Mouse (Mus musculus) hindbrain, embryonic 15.5 days (tissue): ENCODE measurements around the gene Trpc6. TPM values are rescaled to one million over a fixed set of nuclear protein-coding genes. Genes with fewer than 3 reads are reported as not detected.

ENCODE experiments used
- ATAC-seq: fragments of 200-750 bp; cut with Nextera tagmentation; 2 replicates; pipeline ENCODE4 v1.8.0; 2017; ENCODE audit warnings: low read depth, moderate number of reproducible peaks, moderate TSS enrichment; ENCODE audit not compliant: low FRiP score
- H3K27ac ChIP-seq: fragments of 300-500 bp; sonication (generic); replicated peaks from 2 replicates; pipeline ENCODE4 v1.5.1; 2015; ENCODE audit warnings: mild to moderate bottlenecking, inconsistent platforms
- H3K27me3 ChIP-seq: fragments of 300-500 bp; sonication (generic); 2 replicates; pipeline ENCODE4 v1.6.1; 2015; ENCODE audit warnings: control low read depth, inconsistent platforms
- H3K36me3 ChIP-seq: fragments of 300-500 bp; sonication (generic); 2 replicates; pipeline ENCODE4 v1.6.1; 2015; ENCODE audit warnings: control low read depth, inconsistent platforms
- H3K4me1 ChIP-seq: fragments of 300-500 bp; sonication (generic); replicated peaks from 2 replicates; pipeline ENCODE4 v1.6.1; 2015; ENCODE audit warnings: control low read depth, inconsistent platforms
- H3K4me2 ChIP-seq: fragments of 300-500 bp; sonication (generic); 2 replicates; pipeline ENCODE4 v1.6.1; 2015; ENCODE audit warnings: moderate library complexity, mild to moderate bottlenecking, inconsistent platforms
- H3K4me3 ChIP-seq: fragments of 300-500 bp; sonication (generic); 2 replicates; pipeline ENCODE4 v1.5.1; 2015; ENCODE audit warnings: mild to moderate bottlenecking, inconsistent platforms
- H3K9ac ChIP-seq: fragments of 300-500 bp; sonication (generic); 2 replicates; pipeline ENCODE4 v1.6.1; 2015; ENCODE audit warnings: inconsistent platforms
- H3K9me3 ChIP-seq: fragments of 300-500 bp; sonication (generic); 2 replicates; pipeline ENCODE4 v1.6.1; 2016; ENCODE audit warnings: control low read depth, inconsistent platforms
- WGBS: fragments of 180-500 bp; shearing (Covaris S2); methylation state at CpG from one replicate; pipeline ENCODE4 v1.1.7; 2015; 5-methylcytosine and 5-hydroxymethylcytosine counted together
- polyA plus RNA-seq: library from polyadenylated mRNA; unstranded; fragments of >200 nt; fragmentation: Nextera tagmentation; extraction: Ambion mirVana; gene quantifications from 2 replicates; pipeline ENCODE4 v1.2.1, GENCODE M21; 2015

Trpc6 gene
- 0.73 and 0.75 TPM in 2 replicates for polyA plus RNA-seq

GRCm38 (mm10) chr9:8544041-8544794, at the start of gene Trpc6:
Trpc6 (plus strand) TSS chr9:8544142.
- WGBS = under 1% methylated on average over 44 of the region's 44 CpGs
- peaks cover 10% of the 10 kb centered on the region; the same call in 1 of the 2 replicates for H3K4me1 ChIP-seq
- peak within 1 kb of the TSS; percentile 86 for H3K4me2 ChIP-seq
- H3K9me3 ChIP-seq = no peaks in the 10 kb centered on the region
- peak within 1 kb of the TSS; percentile 55 for H3K4me3 ChIP-seq
- no peaks in the 10 kb centered on the region for H3K36me3 ChIP-seq
- ATAC-seq = peak; percentile 91
- no peak within 1 kb of the TSS for H3K27ac ChIP-seq
- H3K27me3 ChIP-seq = peaks cover 8% of the 10 kb centered on the region
- peak within 1 kb of the TSS; percentile 36 for H3K9ac ChIP-seq

- no peaks in the 10 kb centered on the region for H3K4me1 ChIP-seq
- no peaks in the 10 kb centered on the region for H3K27me3 ChIP-seq
- H3K4me2 ChIP-seq = no peak overlapping the region
- no peak for ATAC-seq
- H3K9me3 ChIP-seq = no peaks in the 10 kb centered on the region
- no peaks in the 10 kb centered on the region for H3K36me3 ChIP-seq
- no peak overlapping the region for H3K4me3 ChIP-seq
- no peak overlapping the region for H3K9ac ChIP-seq
- H3K27ac ChIP-seq = no peak overlapping the region
Measured at GRCm38 (mm10) chr9:8520911-8521310, 23.0 kb upstream of the Trpc6 start.

GRCm38 (mm10) chr9:8533670-8534069, 10.3 kb upstream of the Trpc6 start:
- H3K27me3 ChIP-seq = no peaks in the 10 kb centered on the region
- no peaks in the 10 kb centered on the region for H3K4me1 ChIP-seq
- H3K4me3 ChIP-seq = no peak overlapping the region
- H3K4me2 ChIP-seq = no peak overlapping the region
- no peak for ATAC-seq
- no peak overlapping the region for H3K27ac ChIP-seq
- no peak overlapping the region for H3K9ac ChIP-seq
- no peaks in the 10 kb centered on the region for H3K9me3 ChIP-seq
- H3K36me3 ChIP-seq = no peaks in the 10 kb centered on the region
- WGBS = 97% methylated on average over 1 of the region's 1 CpGs

GRCm38 (mm10) chr9:8545236-8545635, 1.3 kb downstream of the Trpc6 start:
- H3K27ac ChIP-seq = no peak overlapping the region
- peaks cover 8% of the 10 kb centered on the region for H3K27me3 ChIP-seq
- 65% methylated on average over 2 of the region's 2 CpGs for WGBS
- no peak for ATAC-seq
- H3K4me1 ChIP-seq = peaks cover 10% of the 10 kb centered on the region; the same call in 1 of the 2 replicates
- no peak overlapping the region for H3K9ac ChIP-seq
- peak overlapping the region; percentile 86; the same call in 1 of the 2 replicates for H3K4me2 ChIP-seq
- no peaks in the 10 kb centered on the region for H3K9me3 ChIP-seq
- H3K36me3 ChIP-seq = no peaks in the 10 kb centered on the region
- no peak overlapping the region for H3K4me3 ChIP-seq

GRCm38 (mm10) chr9:8558574-8558973, 14.6 kb downstream of the Trpc6 start:
- H3K4me1 ChIP-seq = no peaks in the 10 kb centered on the region
- H3K4me3 ChIP-seq = no peak overlapping the region
- no peak overlapping the region for H3K9ac ChIP-seq
- no peak overlapping the region for H3K27ac ChIP-seq
- H3K4me2 ChIP-seq = no peak overlapping the region
- ATAC-seq = no peak
- no peaks in the 10 kb centered on the region for H3K9me3 ChIP-seq
- H3K27me3 ChIP-seq = no peaks in the 10 kb centered on the region
- WGBS = 79% methylated on average over 1 of the region's 1 CpGs
- no peaks in the 10 kb centered on the region for H3K36me3 ChIP-seq

GRCm38 (mm10) chr9:8592618-8593017, 48.7 kb downstream of the Trpc6 start:
- WGBS = 54% methylated on average over 6 of the region's 6 CpGs
- no peak overlapping the region for H3K4me3 ChIP-seq
- no peaks in the 10 kb centered on the region for H3K36me3 ChIP-seq
- H3K27ac ChIP-seq = no peak overlapping the region
- H3K4me1 ChIP-seq = no peaks in the 10 kb centered on the region
- no peaks in the 10 kb centered on the region for H3K27me3 ChIP-seq
- H3K9me3 ChIP-seq = no peaks in the 10 kb centered on the region
- no peak overlapping the region for H3K4me2 ChIP-seq
- H3K9ac ChIP-seq = no peak overlapping the region
- no peak for ATAC-seq

GRCm38 (mm10) chr9:8597089-8597488, 53.1 kb downstream of the Trpc6 start:
- no peaks in the 10 kb centered on the region for H3K9me3 ChIP-seq
- 30% methylated on average over 1 of the region's 1 CpGs for WGBS
- peak; percentile 66; the same call in 1 of the 2 replicates for ATAC-seq

GRCm38 (mm10) chr9:8606816-8607491, 63.0 kb downstream of the Trpc6 start:
- Histone ChIP-seq H3K9me3 (no peaks in the 10 kb centered on the region), H3K27ac (no peak overlapping the region), H3K27me3 (no peaks in the 10 kb centered on the region), H3K36me3 (no peaks in the 10 kb centered on the region), H3K9ac (no peak overlapping the region), H3K4me1 (no peaks in the 10 kb centered on the region), H3K4me2 (no peak overlapping the region), H3K4me3 (no peak overlapping the region)
- ATAC-seq = no peak

More at GRCm38 (mm10) chr9:8597089-8597488, 53.1 kb downstream of the Trpc6 start:
- no peak overlapping the region for H3K4me2 ChIP-seq
- H3K9ac ChIP-seq = no peak overlapping the region
- no peak overlapping the region for H3K4me3 ChIP-seq
- no peaks in the 10 kb centered on the region for H3K36me3 ChIP-seq
- no peak overlapping the region for H3K27ac ChIP-seq
- H3K27me3 ChIP-seq = no peaks in the 10 kb centered on the region
- no peaks in the 10 kb centered on the region for H3K4me1 ChIP-seq

GRCm38 (mm10) chr9:8634344-8634743, 90.4 kb downstream of the Trpc6 start:
- H3K4me3 ChIP-seq = no peak overlapping the region
- 34% methylated on average over 2 of the region's 2 CpGs for WGBS
- peak; percentile 75; the same call in 1 of the 2 replicates for ATAC-seq
- H3K9ac ChIP-seq = no peak overlapping the region
- H3K4me1 ChIP-seq = no peaks in the 10 kb centered on the region
- H3K9me3 ChIP-seq = no peaks in the 10 kb centered on the region
- no peaks in the 10 kb centered on the region for H3K27me3 ChIP-seq
- H3K36me3 ChIP-seq = no peaks in the 10 kb centered on the region
- H3K27ac ChIP-seq = no peak overlapping the region
- no peak overlapping the region for H3K4me2 ChIP-seq

GRCm38 (mm10) chr9:8643453-8643852, 99.5 kb downstream of the Trpc6 start:
- Histone ChIP-seq H3K27me3 (no peaks in the 10 kb centered on the region), H3K4me2 (no peak overlapping the region), H3K4me3 (no peak overlapping the region), H3K4me1 (no peaks in the 10 kb centered on the region), H3K9me3 (no peaks in the 10 kb centered on the region), H3K27ac (no peak overlapping the region), H3K9ac (no peak overlapping the region), H3K36me3 (no peaks in the 10 kb centered on the region)
- 69% methylated on average over 5 of the region's 5 CpGs for WGBS
- no peak for ATAC-seq

GRCm38 (mm10) chr9:8655347-8655746, 111.4 kb downstream of the Trpc6 start:
- no peak overlapping the region for H3K27ac ChIP-seq
- H3K9me3 ChIP-seq = no peaks in the 10 kb centered on the region
- H3K27me3 ChIP-seq = no peaks in the 10 kb centered on the region
- no peak overlapping the region for H3K4me3 ChIP-seq
- no peaks in the 10 kb centered on the region for H3K36me3 ChIP-seq
- H3K4me2 ChIP-seq = no peak overlapping the region
- H3K9ac ChIP-seq = no peak overlapping the region
- H3K4me1 ChIP-seq = no peaks in the 10 kb centered on the region
- no peak for ATAC-seq

GRCm38 (mm10) chr9:8672944-8673343, 129.0 kb downstream of the Trpc6 start:
- no peak overlapping the region for H3K4me3 ChIP-seq
- ATAC-seq = no peak
- H3K9ac ChIP-seq = no peak overlapping the region
- no peaks in the 10 kb centered on the region for H3K36me3 ChIP-seq
- no peaks in the 10 kb centered on the region for H3K9me3 ChIP-seq
- WGBS = 93% methylated on average over 1 of the region's 1 CpGs
- no peaks in the 10 kb centered on the region for H3K27me3 ChIP-seq
- H3K4me1 ChIP-seq = no peaks in the 10 kb centered on the region
- no peak overlapping the region for H3K27ac ChIP-seq
- H3K4me2 ChIP-seq = no peak overlapping the region
